Mouse (Mus musculus) CH12.LX (cell line): Measurements from ENCODE around the gene Mrnip. TPM values are rescaled to one million over a fixed set of nuclear protein-coding genes. Genes with fewer than 3 reads are reported as not detected.

ENCODE experiments used
- DNase-seq: peaks from one replicate; pipeline ENCODE4 v3.0.0-alpha.2; 2013; ENCODE audit errors: extremely low read depth
- H3K27ac ChIP-seq: 2 replicates; pipeline ENCODE4 v1.5.1; 2012; ENCODE audit warnings: low read depth, mild to moderate bottlenecking, control low read depth, moderate library complexity; ENCODE audit not compliant: insufficient read depth
- H3K27me3 ChIP-seq: replicated peaks from 2 replicates; pipeline ENCODE3; 2012; ENCODE audit warnings: inconsistent platforms
- H3K36me3 ChIP-seq, 2 experiments: replicated peaks in 1 of 2; 2 replicates each; pipeline versions ENCODE3 to v1.6.1; 2012; ENCODE audit warnings: inconsistent platforms in 1 of 2, low read length in 1 of 2, mild to moderate bottlenecking in 1 of 2, mixed read lengths in 1 of 2, moderate library complexity in 1 of 2; ENCODE audit not compliant: control insufficient read depth in 1 of 2, insufficient read depth in 1 of 2
- H3K4me1 ChIP-seq, 2 experiments: 2 replicates each; pipeline ENCODE4 v1.6.1; 2012; ENCODE audit warnings: inconsistent platforms in 1 of 2, moderate library complexity in 1 of 2; ENCODE audit not compliant: insufficient read depth in 2 of 2, control insufficient read depth in 1 of 2
- H3K4me2 ChIP-seq: 2 replicates; pipeline ENCODE4 v1.6.1; 2012; ENCODE audit warnings: low read depth, mild to moderate bottlenecking, control low read depth; ENCODE audit not compliant: poor library complexity, insufficient read depth, severe bottlenecking
- H3K4me3 ChIP-seq, 3 experiments: fragments of 150-350 bp in 1 of 3; sonication (generic) in 1 of 3; replicated peaks in 1 of 3; 2 replicates each; pipeline versions ENCODE3 to v1.5.1; 2011 to 2012; ENCODE audit warnings: low read depth in 2 of 3, low read length in 2 of 3, mild to moderate bottlenecking in 2 of 3, moderate library complexity in 2 of 3, control low read depth in 1 of 3, improper control_type of control experiment in 1 of 3, inconsistent platforms in 1 of 3, mixed read lengths in 1 of 3; ENCODE audit not compliant: poor library complexity in 1 of 3
- H3K79me2 ChIP-seq: replicated peaks from 2 replicates; pipeline ENCODE4 v1.6.1; 2012; ENCODE audit warnings: mild to moderate bottlenecking, moderate library complexity; ENCODE audit not compliant: control insufficient read depth, poor library complexity, insufficient read depth, severe bottlenecking; ENCODE audit errors: extremely low read depth
- H3K9ac ChIP-seq: 2 replicates; pipeline ENCODE4 v1.6.1; 2012; ENCODE audit warnings: low read depth, mild to moderate bottlenecking, control low read depth, moderate library complexity; ENCODE audit not compliant: insufficient read depth
- H3K9me3 ChIP-seq: replicated peaks from 2 replicates; pipeline ENCODE3; 2012; ENCODE audit warnings: low read length, inconsistent platforms, mixed read lengths
- CTCF ChIP-seq, 2 experiments: IDR thresholded peaks in 1 of 2; conservative IDR thresholded peaks in 1 of 2; 2 replicates each; pipeline ENCODE4 v1.5.1; 2011 to 2012; ENCODE audit warnings: low read depth in 2 of 2, low read length in 2 of 2, improper control_type of control experiment in 1 of 2, inconsistent platforms in 1 of 2, mild to moderate bottlenecking in 1 of 2, moderate library complexity in 1 of 2
- E2F4 ChIP-seq: IDR thresholded peaks from 2 replicates; pipeline ENCODE4 v1.6.1; 2011; ENCODE audit warnings: low read depth, low read length, improper control_type of control experiment; ENCODE audit not compliant: insufficient replicate concordance
- EP300 ChIP-seq: IDR thresholded peaks from 2 replicates; pipeline ENCODE4 v1.6.1; 2011; ENCODE audit warnings: low read length, improper control_type of control experiment
- JUN ChIP-seq: IDR thresholded peaks from 2 replicates; pipeline ENCODE4 v1.6.1; 2011; ENCODE audit warnings: low read depth, mild to moderate bottlenecking, low read length, improper control_type of control experiment, moderate library complexity; ENCODE audit not compliant: insufficient read depth
- MAX ChIP-seq: IDR thresholded peaks from 2 replicates; pipeline ENCODE4 v1.6.1; 2011; ENCODE audit warnings: low read length, improper control_type of control experiment
- MAZ ChIP-seq: IDR thresholded peaks from 2 replicates; pipeline ENCODE4 v1.6.1; 2012; ENCODE audit warnings: low read depth, mild to moderate bottlenecking, inconsistent platforms, low read length, improper control_type of control experiment, moderate library complexity
- MXI1 ChIP-seq: IDR thresholded peaks from 2 replicates; pipeline ENCODE4 v1.6.1; 2011; ENCODE audit warnings: mild to moderate bottlenecking, low read depth, low read length, improper control_type of control experiment
- NELFE ChIP-seq: IDR thresholded peaks from 2 replicates; pipeline ENCODE4 v1.6.1; 2011; ENCODE audit warnings: low read depth, low read length, improper control_type of control experiment
- PAX5 ChIP-seq: IDR thresholded peaks from 2 replicates; pipeline ENCODE4 v1.6.1; 2012; ENCODE audit warnings: low read length, inconsistent platforms, mixed read lengths
- POLR2A ChIP-seq: IDR thresholded peaks from 2 replicates; pipeline ENCODE4 v1.6.1; 2011; ENCODE audit warnings: low read depth, mild to moderate bottlenecking, improper control_type of control experiment, low read length
- RAD21 ChIP-seq: IDR thresholded peaks from 2 replicates; pipeline ENCODE4 v1.6.1; 2011; ENCODE audit warnings: low read depth, mild to moderate bottlenecking, low read length, improper control_type of control experiment, moderate library complexity
- RCOR1 ChIP-seq: conservative IDR thresholded peaks from 2 replicates; pipeline ENCODE4 v1.6.1; 2012; ENCODE audit warnings: low read depth, mild to moderate bottlenecking, inconsistent platforms, low read length, improper control_type of control experiment
- SMC3 ChIP-seq: IDR thresholded peaks from 2 replicates; pipeline ENCODE4 v1.6.1; 2011; ENCODE audit warnings: low read depth, low read length, improper control_type of control experiment
- TCF12 ChIP-seq: IDR thresholded peaks from 2 replicates; pipeline ENCODE4 v1.6.1; 2014; ENCODE audit warnings: low read depth, mild to moderate bottlenecking, inconsistent platforms, low read length, improper control_type of control experiment
- USF1 ChIP-seq: IDR thresholded peaks from 2 replicates; pipeline ENCODE4 v1.6.1; 2014; ENCODE audit warnings: low read depth, mild to moderate bottlenecking, inconsistent platforms, low read length, improper control_type of control experiment
- ZNF384 ChIP-seq: IDR thresholded peaks from 2 replicates; pipeline ENCODE4 v1.6.1; 2012; ENCODE audit warnings: low read depth, low read length, improper control_type of control experiment, inconsistent platforms
- dilution Hi-C: fragments of 300-500 bp; cut with MboI; formaldehyde crosslinking; loops from 2 replicates; pipeline ENCODE4 v1.14.3; 2020; ENCODE audit warnings: low sequenced_read_pairs; ENCODE audit not compliant: extremely low pct_unique_long_range_greater_than_20kb, extremely low pct_ligation_motif_present
- in situ Hi-C: fragments of 300-500 bp; cut with MboI; formaldehyde crosslinking; loops from 3 replicates; pipeline ENCODE4 v1.14.3; 2019; ENCODE audit warnings: low sequenced_read_pairs, low pct_ligation_motif_present, low pct_unique_long_range_greater_than_20kb, mixed read lengths
- polyA plus RNA-seq: library from polyadenylated mRNA; unstranded; fragments of >175 nt; gene quantifications from 2 replicates; pipeline ENCODE4 v1.2.1, GENCODE M21; 2012; ENCODE audit warnings: low read depth; ENCODE audit not compliant: insufficient read length
- total RNA-seq, 2 experiments: library from RNA; depleted of rRNA; stranded (reverse); fragments of 300-350 nt in 1 of 2; fragments of >200 nt in 1 of 2; gene quantifications; 2 replicates each; pipeline ENCODE4 v1.2.3; 2012 to 2014

Gene Mrnip
- total and polyA plus RNA-seq, 3 experiments: 22.5 to 36.7 (median 29.7) TPM

GRCm38 (mm10) chr11:50233022-50233421, 58.8 kb downstream of the Mrnip start:
- H3K27me3 ChIP-seq: no peaks in the 10 kb centered on the region
- H3K27ac ChIP-seq: no peak overlapping the region
- H3K4me2 ChIP-seq: no peak overlapping the region
- H3K4me3 ChIP-seq: no peak overlapping the region
- H3K36me3 ChIP-seq: peaks cover 42 to 69% of the 10 kb centered on the region in 2 experiments
- H3K9ac ChIP-seq: no peak overlapping the region
- in situ Hi-C loops: no loop called here
- dilution Hi-C loops: no loop called here
- DNase-seq: no peak
- peaks cover 23 to 51% of the 10 kb centered on the region in 2 experiments for H3K4me1 ChIP-seq
- H3K79me2 ChIP-seq: no peaks in the 10 kb centered on the region
- H3K9me3 ChIP-seq: no peaks in the 10 kb centered on the region
- no peak for TF ChIP-seq TCF12
- TF ChIP-seq MAZ: no peak
- no peak for TF ChIP-seq MXI1
- no peak for TF ChIP-seq JUN
- no peak for TF ChIP-seq ZNF384
- TF ChIP-seq E2F4: no peak
- no peak for TF ChIP-seq NELFE
- TF ChIP-seq POLR2A: no peak

GRCm38 (mm10) chr11:50233993-50234392, 59.7 kb downstream of the Mrnip start:
- Histone ChIP-seq H3K79me2 (no peaks in the 10 kb centered on the region), H3K27ac (no peak overlapping the region), H3K27me3 (no peaks in the 10 kb centered on the region), H3K4me1 (peaks cover 18 to 51% of the 10 kb centered on the region in 2 experiments), H3K4me2 (no peak overlapping the region), H3K9me3 (no peaks in the 10 kb centered on the region), H3K36me3 (peaks cover 42 to 62% of the 10 kb centered on the region in 2 experiments), H3K4me3 (no peak overlapping the region), H3K9ac (no peak overlapping the region)
- dilution Hi-C loops: no loop called here
- no peak for DNase-seq
- no peak for TF ChIP-seq USF1
- TF ChIP-seq SMC3: peak; percentile 55
- peak; percentile 26 for TF ChIP-seq RAD21
- peak; percentile 23 to 65; a peak in 3 of 4 replicates for TF ChIP-seq CTCF (conservative IDR thresholded peaks at IDR 0.05 in 1 of 2, IDR thresholded peaks at IDR 0.05 in 1 of 2; ENCODE audit: low read depth in 2 of 2, low read length in 2 of 2)
- no peak for TF ChIP-seq ZNF384
- no peak for TF ChIP-seq EP300
- no peak for TF ChIP-seq POLR2A
- no peak for TF ChIP-seq MAX
- TF ChIP-seq PAX5: no peak
- TF ChIP-seq E2F4: no peak
- no peak for TF ChIP-seq RCOR1
- in situ Hi-C loops: no loop called here
